Mouse (Mus musculus): ENCODE measurements around the gene Pcolce. TPM values are rescaled to one million over a fixed set of nuclear protein-coding genes. Genes with fewer than 3 reads are reported as not detected.

The Pcolce gene
- under 1 TPM; 0.58 to 0.62 TPM for total RNA-seq (2023)

GRCm38 (mm10) chr5:137613550-137613949 lies at the start of gene Pcolce:
Gene Pcolce (minus strand): TSS chr5:137613784.

GRCm38 (mm10) chr5:137645652-137646091 lies 32.1 kb upstream of the Pcolce start, which contains the start of gene Irs3:
Gene Irs3 (minus strand): TSS chr5:137645714.

GRCm38 (mm10) chr5:137641054-137641453 lies 27.5 kb upstream of the Pcolce start, which contains the start of gene Sap25:
Gene Sap25 (plus strand): TSS chr5:137641334.

GRCm38 (mm10) chr5:137628498-137629305 lies 15.1 kb upstream of the Pcolce start, which contains the start of the genes Fbxo24, Lrch4 and Gm20605:
Gene Fbxo24 (minus strand): TSS chr5:137629002.
Gene Lrch4 (plus strand): TSS chr5:137629121.
Gene Gm20605 (plus strand): TSS chr5:137629175.

GRCm38 (mm10) chr5:137600619-137601364 lies 12.8 kb downstream of the Pcolce start, which contains the start of gene Mospd3:
Gene Mospd3 (minus strand): TSS chr5:137601058.

GRCm38 (mm10) chr5:137569665-137570064 lies 43.9 kb downstream of the Pcolce start, which contains the start of gene Tfr2:
Gene Tfr2 (plus strand): TSS chr5:137569840.

Other genes starting within 250 kb of the Pcolce start
- gene Zan, start 136.7 kb downstream of the Pcolce start, total RNA-seq (2023) = under 1 TPM; 0.07 to 0.18 TPM
- 10 to 100 TPM; 13.8 to 20.5 TPM for gene Pop7, start 111.3 kb downstream of the Pcolce start, total RNA-seq (2023)
- 10 to 100 TPM; 45.4 to 47.4 TPM for gene Gigyf1, start 95.2 kb downstream of the Pcolce start, total RNA-seq (2023)
- not detected for gene Epo, start 80.5 kb downstream of the Pcolce start, total RNA-seq (2023)
- gene Gnb2, start 80.3 kb downstream of the Pcolce start, total RNA-seq (2023) = 100 to 1,000 TPM; 919 to 975 TPM
- gene Actl6b, start 60.3 kb downstream of the Pcolce start, total RNA-seq (2023) = not detected
- gene Tfr2, start 43.9 kb downstream of the Pcolce start, total RNA-seq (2023) = 1 to 10 TPM; 3.9 to 5.5 TPM
- gene Mospd3, start 12.7 kb downstream of the Pcolce start, total RNA-seq (2023) = 10 to 100 TPM; 47.6 to 59.4 TPM
- under 1 TPM; 0.22 to 0.38 TPM for gene Fbxo24, start 15.2 kb upstream of the Pcolce start, total RNA-seq (2023)
- 100 to 1,000 TPM; 231 to 234 TPM for gene Lrch4, start 15.3 kb upstream of the Pcolce start, total RNA-seq (2023)
- 10 to 100 TPM; 43.2 to 44.0 TPM for gene Gm20605, start 15.4 kb upstream of the Pcolce start, total RNA-seq (2023)
- 10 to 100 TPM; 63.8 to 70.2 TPM for gene Sap25, start 27.6 kb upstream of the Pcolce start, total RNA-seq (2023)
- gene Irs3, start 31.9 kb upstream of the Pcolce start, total RNA-seq (2023) = under 1 TPM in 1 of 2 experiments, not detected in 1; 0.33 TPM
- 10 to 100 TPM; 24.1 to 25.5 TPM for gene Agfg2, start 70.9 kb upstream of the Pcolce start, total RNA-seq (2023)
- gene Nyap1, start 127.8 kb upstream of the Pcolce start, total RNA-seq (2023) = 1 to 10 TPM in 1 of 2 experiments, under 1 TPM in 1; 0.60 to 1.1 TPM
- 100 to 1,000 TPM; 304 to 318 TPM for gene Tsc22d4, start 131.9 kb upstream of the Pcolce start, total RNA-seq (2023)
- gene Ppp1r35, start 165.1 kb upstream of the Pcolce start, total RNA-seq (2023) = 10 to 100 TPM; 29.2 to 34.9 TPM
- gene Mepce, start 173.9 kb upstream of the Pcolce start, total RNA-seq (2023) = 10 to 100 TPM; 32.5 to 35.7 TPM
- gene Zcwpw1, start 174.0 kb upstream of the Pcolce start, total RNA-seq (2023) = 1 to 10 TPM; 2.8 to 3.3 TPM
- gene Pilra, start 222.5 kb upstream of the Pcolce start, total RNA-seq (2023) = 100 to 1,000 TPM; 361 to 394 TPM
- gene Pilrb1, start 244.3 kb upstream of the Pcolce start, total RNA-seq (2023) = 100 to 1,000 TPM; 203 to 212 TPM

Measured in neutrophil, adult 59 days (primary cell).